Mouse (Mus musculus) adrenal gland, postnatal 25 days (tissue): ENCODE results near the gene Glb1. TPM values are rescaled to one million over a fixed set of nuclear protein-coding genes. Genes with fewer than 3 reads are reported as not detected.
"Not testable (repeated sequence)": the region's sequence is repeated elsewhere in the genome, so short reads cannot be mapped to it uniquely, and the experiment has no call there.

Experiments
- DNase-seq: peaks from one replicate; pipeline ENCODE4 v3.0.0; 2021; ENCODE audit warnings: mixed read lengths
- total RNA-seq: library from RNA; stranded (reverse); gene quantifications from 2 replicates; pipeline ENCODE4 v1.2.3, GENCODE M21; 2021

The Glb1 gene
- total RNA-seq, 1 experiment from 2014 or later = 37.5 TPM

- no peak for DNase-seq
Observed at GRCm38 (mm10) chr9:114501913-114502312, 101.0 kb downstream of the Glb1 start.

GRCm38 (mm10) chr9:114502711-114503427 is 102.0 kb downstream of the Glb1 start:
- no peak for DNase-seq

- no peak for DNase-seq
Observed at GRCm38 (mm10) chr9:114504816-114505215, 103.9 kb downstream of the Glb1 start, which contains the start of gene Ccr4. Gene Ccr4, minus strand, starts transcription at chr9:114504916.

- no peak for DNase-seq
Observed at GRCm38 (mm10) chr9:114506564-114506963, 105.7 kb downstream of the Glb1 start.

- DNase-seq = no peak
Observed at GRCm38 (mm10) chr9:114507421-114507820, 106.5 kb downstream of the Glb1 start.

- DNase-seq = no peak
Observed at GRCm38 (mm10) chr9:114509785-114510184, 108.9 kb downstream of the Glb1 start.

GRCm38 (mm10) chr9:114512831-114513230 is 112.0 kb downstream of the Glb1 start:
- no peak for DNase-seq

- DNase-seq = no peak
Observed at GRCm38 (mm10) chr9:114515364-114515763, 114.5 kb downstream of the Glb1 start, which contains the start of gene C130032M10Rik. Gene C130032M10Rik, plus strand, starts transcription at chr9:114515697.

- no peak for DNase-seq
Observed at GRCm38 (mm10) chr9:114517924-114518497, 117.1 kb downstream of the Glb1 start.

GRCm38 (mm10) chr9:114518812-114519477 is 118.1 kb downstream of the Glb1 start:
- DNase-seq = no peak

GRCm38 (mm10) chr9:114520529-114520928 is 119.7 kb downstream of the Glb1 start:
- not testable (repeated sequence) for DNase-seq

- DNase-seq = no peak
Observed at GRCm38 (mm10) chr9:114522041-114522440, 121.2 kb downstream of the Glb1 start.

GRCm38 (mm10) chr9:114522501-114522900 is 121.6 kb downstream of the Glb1 start:
- no peak for DNase-seq

Other genes starting within 250 kb of the Glb1 start
- gene Bcl2a1c, start 70.9 kb upstream of the Glb1 start, total RNA-seq = not detected in 2 replicates
- gene Crtap, start 10.4 kb upstream of the Glb1 start, total RNA-seq = 99.2 and 103 TPM in 2 replicates
- gene Tmppe, start within 50 bp of the Glb1 start, total RNA-seq = 7.7 and 9.7 TPM in 2 replicates
- not detected in 2 replicates for gene Ccr4, start 103.8 kb downstream of the Glb1 start, total RNA-seq
- gene C130032M10Rik, start 114.6 kb downstream of the Glb1 start, total RNA-seq = not detected in 2 replicates
- 0.06 TPM in 1 of 2 replicates, not detected in the other for gene Trim71, start 163.3 kb downstream of the Glb1 start, total RNA-seq
- 35.3 and 43.7 TPM in 2 replicates for gene Cnot10, start 239.1 kb downstream of the Glb1 start, total RNA-seq